Comparison of ENCODE assay signal across 11 mouse cellular contexts in genomic region chr2:173595374-173595781, GRCm38 (mm10). TPM values are rescaled to one million over a fixed set of nuclear protein-coding genes. Genes with fewer than 3 reads are reported as not detected.
DNase-seq lines count a peak whose midpoint lies in the region; ATAC-seq and TF ChIP-seq lines count a peak whose summit lies in the region.
"Had no signal": no experiment of that assay in that cellular context is flagged by ENCODE, and none has a peak within 500 bp of the region (broad histone marks: within the 10 kb centered on the region; RNA-seq: fewer than 3 reads in every experiment).

No protein-coding gene starts in this region.

- H3K4me1 ChIP-seq in forebrain, embryonic 12.5 days = peaks cover 18% of the 10 kb centered on the region
- H3K4me1 ChIP-seq in forebrain, embryonic 13.5 days = peaks cover 12% of the 10 kb centered on the region
- no peaks in the 10 kb centered on the region for H3K4me1 ChIP-seq in midbrain, postnatal 0 days (ENCODE audit: insufficient read depth, low read length)
- peaks cover 18% of the 10 kb centered on the region for H3K4me1 ChIP-seq in midbrain, embryonic 13.5 days (replicated peaks)
- no peaks in the 10 kb centered on the region for H3K4me1 ChIP-seq in intestine, embryonic 15.5 days (replicated peaks)
- H3K4me1 ChIP-seq: embryonic facial prominence, embryonic 13.5 days; limb, embryonic 15.5 days had no signal

- 38% methylated on average over 10 of the region's 10 CpGs for WGBS in forebrain, embryonic 12.5 days
- 32% methylated on average over 10 of the region's 10 CpGs for WGBS in forebrain, embryonic 13.5 days
- WGBS in midbrain, postnatal 0 days = 40% methylated on average over 10 of the region's 10 CpGs
- 41% methylated on average over 10 of the region's 10 CpGs for WGBS in midbrain, embryonic 13.5 days
- WGBS in intestine, embryonic 15.5 days = 67% methylated on average over 10 of the region's 10 CpGs

- H3K4me2 ChIP-seq in forebrain, embryonic 12.5 days = no peak overlapping the region
- H3K4me2 ChIP-seq in forebrain, embryonic 13.5 days = no peak overlapping the region
- no peak overlapping the region for H3K4me2 ChIP-seq in midbrain, postnatal 0 days (ENCODE audit: low read depth, low read length, poor library complexity, severe bottlenecking)
- no peak overlapping the region for H3K4me2 ChIP-seq in midbrain, embryonic 13.5 days (replicated peaks)
- no peak overlapping the region for H3K4me2 ChIP-seq in intestine, embryonic 15.5 days (replicated peaks)
- H3K4me2 ChIP-seq: embryonic facial prominence, embryonic 13.5 days; limb, embryonic 15.5 days had no signal

- H3K27ac ChIP-seq in forebrain, embryonic 12.5 days = no peak overlapping the region
- no peak overlapping the region for H3K27ac ChIP-seq in forebrain, embryonic 13.5 days
- H3K27ac ChIP-seq in midbrain, postnatal 0 days (ENCODE audit: low read depth, low read length) = no peak overlapping the region
- no peak overlapping the region for H3K27ac ChIP-seq in midbrain, embryonic 13.5 days
- H3K27ac ChIP-seq in intestine, embryonic 15.5 days = no peak overlapping the region
- H3K27ac ChIP-seq: embryonic facial prominence, embryonic 13.5 days; limb, embryonic 15.5 days had no signal

- no peaks in the 10 kb centered on the region for H3K27me3 ChIP-seq in forebrain, embryonic 12.5 days
- H3K27me3 ChIP-seq in forebrain, embryonic 13.5 days = no peaks in the 10 kb centered on the region
- no peaks in the 10 kb centered on the region for H3K27me3 ChIP-seq in midbrain, postnatal 0 days (ENCODE audit: insufficient read depth, low read length)
- no peaks in the 10 kb centered on the region for H3K27me3 ChIP-seq in midbrain, embryonic 13.5 days
- no peaks in the 10 kb centered on the region for H3K27me3 ChIP-seq in intestine, embryonic 15.5 days (replicated peaks)
- H3K27me3 ChIP-seq: embryonic facial prominence, embryonic 13.5 days; limb, embryonic 15.5 days had no signal

- no peaks in the 10 kb centered on the region for H3K9me3 ChIP-seq in forebrain, embryonic 12.5 days
- H3K9me3 ChIP-seq in forebrain, embryonic 13.5 days (replicated peaks) = no peaks in the 10 kb centered on the region
- H3K9me3 ChIP-seq in midbrain, postnatal 0 days (ENCODE audit: low read length) = no peaks in the 10 kb centered on the region
- H3K9me3 ChIP-seq in midbrain, embryonic 13.5 days = no peaks in the 10 kb centered on the region
- no peaks in the 10 kb centered on the region for H3K9me3 ChIP-seq in intestine, embryonic 15.5 days
- H3K9me3 ChIP-seq: embryonic facial prominence, embryonic 13.5 days; limb, embryonic 15.5 days had no signal

- no peaks in the 10 kb centered on the region for H3K36me3 ChIP-seq in forebrain, embryonic 12.5 days (replicated peaks)
- peaks cover 5% of the 10 kb centered on the region; the same call in 1 of the 2 replicates for H3K36me3 ChIP-seq in forebrain, embryonic 13.5 days (ENCODE audit: poor library complexity, severe bottlenecking)
- peaks cover 2% of the 10 kb centered on the region; the same call in 1 of the 2 replicates for H3K36me3 ChIP-seq in midbrain, postnatal 0 days (ENCODE audit: insufficient read depth, low read length)
- no peaks in the 10 kb centered on the region for H3K36me3 ChIP-seq in midbrain, embryonic 13.5 days
- no peaks in the 10 kb centered on the region for H3K36me3 ChIP-seq in intestine, embryonic 15.5 days

- DNase-seq in midbrain, postnatal 0 days (ENCODE audit: low spot score) = peak; percentile 31
- DNase-seq in thymus, postnatal 25 days = peak; percentile 82
- DNase-seq in spleen, adult 12 weeks (ENCODE audit: low spot score) = no peak
- DNase-seq in frontal cortex, adult 2 months (ENCODE audit: extremely low spot score in 1 of 2, low spot score in 1 of 2) = no peak
- DNase-seq: heart, postnatal 4 days had no signal

- peak; percentile 52 for TF ChIP-seq CTCF in midbrain, postnatal 0 days (IDR thresholded peaks at IDR 0.05)

- 0 out of 2 replicates have a peak, but pooled peaks have one; percentile 27 for ATAC-seq in forebrain, embryonic 12.5 days (ENCODE audit: low FRiP score)
- ATAC-seq in forebrain, embryonic 13.5 days = no peak
- ATAC-seq in midbrain, postnatal 0 days (ENCODE audit: low FRiP score) = no peak
- no peak for ATAC-seq in midbrain, embryonic 13.5 days
- peak; percentile 9; the same call in 1 of the 2 replicates for ATAC-seq in intestine, embryonic 15.5 days

- H3K4me3 ChIP-seq in forebrain, embryonic 12.5 days (replicated peaks) = no peak overlapping the region
- no peak overlapping the region for H3K4me3 ChIP-seq in forebrain, embryonic 13.5 days
- H3K4me3 ChIP-seq in midbrain, postnatal 0 days (ENCODE audit: low read depth, low read length) = no peak overlapping the region
- H3K4me3 ChIP-seq in midbrain, embryonic 13.5 days (replicated peaks) = no peak overlapping the region
- no peak overlapping the region for H3K4me3 ChIP-seq in intestine, embryonic 15.5 days (replicated peaks)
- H3K4me3 ChIP-seq: embryonic facial prominence, embryonic 13.5 days; limb, embryonic 15.5 days had no signal

- H3K9ac ChIP-seq in forebrain, embryonic 12.5 days = no peak overlapping the region
- H3K9ac ChIP-seq in forebrain, embryonic 13.5 days = no peak overlapping the region
- no peak overlapping the region for H3K9ac ChIP-seq in midbrain, postnatal 0 days (replicated peaks; ENCODE audit: low read length, poor library complexity, severe bottlenecking)
- H3K9ac ChIP-seq in midbrain, embryonic 13.5 days (replicated peaks) = no peak overlapping the region
- H3K9ac ChIP-seq in intestine, embryonic 15.5 days = no peak overlapping the region
- H3K9ac ChIP-seq: embryonic facial prominence, embryonic 13.5 days; limb, embryonic 15.5 days had no signal

RNA-seq across cellular contexts. Expression of gene Ankrd60, which starts 17.2 kb away (rescaled TPM):
- polyA plus RNA-seq in forebrain, embryonic 12.5 days (2016; fragmentation: Nextera tagmentation; extraction: Ambion mirVana) = not detected in 2 replicates
- not detected in 2 replicates for polyA plus RNA-seq in forebrain, embryonic 13.5 days (2015; fragmentation: Nextera tagmentation; extraction: Ambion mirVana)
- not detected in 2 replicates for total RNA-seq in midbrain, postnatal 0 days (2014; rRNA removed)
- polyA plus RNA-seq in midbrain, postnatal 0 days (2015; fragmentation: Nextera tagmentation; extraction: Ambion mirVana) = not detected in 2 replicates
- polyA plus RNA-seq in midbrain, embryonic 13.5 days (2015; fragmentation: Nextera tagmentation; extraction: Ambion mirVana) = not detected in 2 replicates
- polyA plus RNA-seq in intestine, embryonic 15.5 days (2015; fragmentation: Nextera tagmentation; extraction: Ambion mirVana) = not detected in 2 replicates
- polyA plus RNA-seq in frontal cortex, adult 2 months (2012; rRNA removed) = not detected in 2 replicates
- total RNA-seq: heart, postnatal 4 days had no signal
- polyA plus RNA-seq: embryonic facial prominence, embryonic 13.5 days; limb, embryonic 15.5 days had no signal

Comparison
In these comparisons a context has a peak if more than half of its experiments do, and no peak if none do; other contexts are left out.
1. ATAC-seq: peak in forebrain, embryonic 12.5 days (single experiment) and intestine, embryonic 15.5 days (single experiment); none in forebrain, embryonic 13.5 days (single experiment), midbrain, postnatal 0 days (single experiment) and midbrain, embryonic 13.5 days (single experiment).
2. DNase-seq: peak in midbrain, postnatal 0 days (single experiment) and thymus, postnatal 25 days (single experiment); none in spleen, adult 12 weeks (single experiment) and frontal cortex, adult 2 months (0 of 2).